Mouse (Mus musculus): Measurements from ENCODE around the gene Pls1. TPM values are rescaled to one million over a fixed set of nuclear protein-coding genes. Genes with fewer than 3 reads are reported as not detected.

The Pls1 gene
- polyA plus RNA-seq, 1 experiment from 2014 or later: 7.5 TPM

- ATAC-seq (ENCODE audit: low FRiP score): no peak
- Histone ChIP-seq H3K4me2 (no peak overlapping the region; the same call in 1 of the 2 replicates), H3K27ac (ENCODE audit: low read depth, low read length) (no peak overlapping the region), H3K9me3 (ENCODE audit: control insufficient read depth, low read length) (no peaks in the 10 kb centered on the region), H3K9ac (ENCODE audit: low read length) (no peak overlapping the region), H3K27me3 (ENCODE audit: control insufficient read depth, insufficient read depth, low read length) (peaks cover 14% of the 10 kb centered on the region), H3K4me1 (ENCODE audit: control insufficient read depth, insufficient read depth, low read length) (peaks cover 3% of the 10 kb centered on the region; the same call in 1 of the 2 replicates), H3K4me3 (ENCODE audit: low read depth, low read length) (no peak overlapping the region; the same call in 1 of the 2 replicates), H3K36me3 (ENCODE audit: control insufficient read depth, insufficient read depth, low read length) (no peaks in the 10 kb centered on the region)
- DNase-seq (ENCODE audit: low spot score, missing footprints): no peak
- 76% methylated on average over 4 of the region's 4 CpGs for WGBS
These were observed 600 bp upstream of the Pls1 start for GRCm38 (mm10) chr9:95845711-95846110.

DNA sequence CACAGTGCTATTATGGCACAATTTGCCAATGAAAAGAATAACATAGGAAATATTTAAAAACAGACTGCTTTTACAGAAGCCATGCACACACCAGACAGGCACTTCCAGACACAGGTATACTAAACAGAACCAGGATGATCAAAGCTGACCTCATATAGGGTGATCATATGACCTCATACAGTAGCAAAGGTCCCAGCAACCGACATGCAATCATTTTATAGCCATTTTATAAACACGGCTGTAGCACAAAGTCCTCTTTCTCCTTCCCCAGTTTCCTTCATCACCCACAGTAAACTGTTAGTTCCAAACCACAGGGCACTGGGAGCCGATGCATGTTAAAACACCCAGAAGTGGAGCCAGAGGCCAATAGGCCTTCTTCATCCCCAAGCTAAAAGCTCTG, 5.7 kb downstream of the Pls1 start:
- H3K36me3 ChIP-seq (ENCODE audit: control insufficient read depth, insufficient read depth, low read length): no peaks in the 10 kb centered on the region
- no peak overlapping the region for H3K4me3 ChIP-seq (ENCODE audit: low read depth, low read length)
- H3K9ac ChIP-seq (ENCODE audit: low read length): no peak overlapping the region
- H3K4me2 ChIP-seq: no peak overlapping the region
- no peaks in the 10 kb centered on the region for H3K4me1 ChIP-seq (ENCODE audit: control insufficient read depth, insufficient read depth, low read length)
- WGBS: 88% methylated on average over 3 of the region's 3 CpGs
- no peak for DNase-seq (ENCODE audit: low spot score, missing footprints)
- H3K27me3 ChIP-seq (ENCODE audit: control insufficient read depth, insufficient read depth, low read length): peaks cover 7% of the 10 kb centered on the region
- no peak overlapping the region for H3K27ac ChIP-seq (ENCODE audit: low read depth, low read length)
- no peaks in the 10 kb centered on the region for H3K9me3 ChIP-seq (ENCODE audit: control insufficient read depth, low read length)
- no peak for ATAC-seq (ENCODE audit: low FRiP score)

- no peaks in the 10 kb centered on the region for H3K36me3 ChIP-seq (ENCODE audit: control insufficient read depth, insufficient read depth, low read length)
- no peak for ATAC-seq (ENCODE audit: low FRiP score)
- no peaks in the 10 kb centered on the region for H3K4me1 ChIP-seq (ENCODE audit: control insufficient read depth, insufficient read depth, low read length)
- H3K4me2 ChIP-seq: no peak overlapping the region
- H3K9ac ChIP-seq (ENCODE audit: low read length): no peak overlapping the region
- H3K4me3 ChIP-seq (ENCODE audit: low read depth, low read length): no peak overlapping the region
- WGBS: 91% methylated on average over 10 of the region's 10 CpGs
- no peak for DNase-seq (ENCODE audit: low spot score, missing footprints)
- no peaks in the 10 kb centered on the region for H3K9me3 ChIP-seq (ENCODE audit: control insufficient read depth, low read length)
- H3K27me3 ChIP-seq (ENCODE audit: control insufficient read depth, insufficient read depth, low read length): no peaks in the 10 kb centered on the region
- no peak overlapping the region for H3K27ac ChIP-seq (ENCODE audit: low read depth, low read length)
These were observed 9.4 kb downstream of the Pls1 start for GRCm38 (mm10) chr9:95835741-95836140.

DNA sequence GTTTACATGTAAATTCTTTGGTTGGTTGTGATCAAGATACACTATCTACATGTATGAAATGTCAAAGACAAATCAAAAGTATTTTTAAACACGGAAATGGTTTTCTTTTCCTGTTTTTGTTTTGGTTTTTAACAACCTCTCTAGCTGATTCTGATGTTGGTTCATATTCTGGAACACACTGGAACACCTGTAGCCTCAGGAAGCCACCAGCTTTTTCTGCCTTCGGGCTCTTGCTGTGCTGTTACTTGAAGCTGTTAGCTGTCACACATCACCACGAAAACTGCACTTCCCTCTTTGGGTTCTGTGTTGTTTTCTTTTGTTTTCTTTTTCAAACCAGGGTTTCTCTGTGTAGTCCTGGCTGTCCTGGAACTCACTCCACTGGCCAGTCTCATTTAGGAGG, 10.3 kb downstream of the Pls1 start:
- 83% methylated on average over 3 of the region's 3 CpGs for WGBS
- Histone ChIP-seq H3K9me3 (ENCODE audit: control insufficient read depth, low read length) (no peaks in the 10 kb centered on the region), H3K9ac (ENCODE audit: low read length) (no peak overlapping the region), H3K27me3 (ENCODE audit: control insufficient read depth, insufficient read depth, low read length) (no peaks in the 10 kb centered on the region), H3K4me3 (ENCODE audit: low read depth, low read length) (no peak overlapping the region), H3K4me2 (no peak overlapping the region), H3K36me3 (ENCODE audit: control insufficient read depth, insufficient read depth, low read length) (no peaks in the 10 kb centered on the region), H3K27ac (ENCODE audit: low read depth, low read length) (no peak overlapping the region), H3K4me1 (ENCODE audit: control insufficient read depth, insufficient read depth, low read length) (no peaks in the 10 kb centered on the region)
- DNase-seq (ENCODE audit: low spot score, missing footprints): no peak
- ATAC-seq (ENCODE audit: low FRiP score): no peak

- H3K4me3 ChIP-seq (ENCODE audit: low read depth, low read length): no peak overlapping the region
- H3K9me3 ChIP-seq (ENCODE audit: control insufficient read depth, low read length): no peaks in the 10 kb centered on the region
- no peaks in the 10 kb centered on the region for H3K4me1 ChIP-seq (ENCODE audit: control insufficient read depth, insufficient read depth, low read length)
- no peak overlapping the region for H3K9ac ChIP-seq (ENCODE audit: low read length)
- DNase-seq (ENCODE audit: low spot score, missing footprints) (no peak), ATAC-seq (ENCODE audit: low FRiP score) (no peak)
- H3K27ac ChIP-seq (ENCODE audit: low read depth, low read length): no peak overlapping the region
- H3K4me2 ChIP-seq: no peak overlapping the region
- no peaks in the 10 kb centered on the region for H3K27me3 ChIP-seq (ENCODE audit: control insufficient read depth, insufficient read depth, low read length)
- H3K36me3 ChIP-seq (ENCODE audit: control insufficient read depth, insufficient read depth, low read length): no peaks in the 10 kb centered on the region
- 92% methylated on average over 3 of the region's 3 CpGs for WGBS
These were observed 12.4 kb downstream of the Pls1 start for GRCm38 (mm10) chr9:95832758-95833157.

- 93% methylated on average over 5 of the region's 5 CpGs for WGBS
- Histone ChIP-seq H3K4me2 (no peak overlapping the region), H3K36me3 (ENCODE audit: control insufficient read depth, insufficient read depth, low read length) (no peaks in the 10 kb centered on the region), H3K4me1 (ENCODE audit: control insufficient read depth, insufficient read depth, low read length) (no peaks in the 10 kb centered on the region), H3K27ac (ENCODE audit: low read depth, low read length) (no peak overlapping the region), H3K27me3 (ENCODE audit: control insufficient read depth, insufficient read depth, low read length) (no peaks in the 10 kb centered on the region), H3K4me3 (ENCODE audit: low read depth, low read length) (no peak overlapping the region), H3K9me3 (ENCODE audit: control insufficient read depth, low read length) (no peaks in the 10 kb centered on the region), H3K9ac (ENCODE audit: low read length) (no peak overlapping the region)
- DNase-seq (ENCODE audit: low spot score, missing footprints) (no peak), ATAC-seq (ENCODE audit: low FRiP score) (no peak)
These were observed 17.5 kb downstream of the Pls1 start for GRCm38 (mm10) chr9:95827565-95827964.

- H3K4me2 ChIP-seq: no peak overlapping the region
- no peaks in the 10 kb centered on the region for H3K27me3 ChIP-seq (ENCODE audit: control insufficient read depth, insufficient read depth, low read length)
- no peaks in the 10 kb centered on the region for H3K36me3 ChIP-seq (ENCODE audit: control insufficient read depth, insufficient read depth, low read length)
- H3K9ac ChIP-seq (ENCODE audit: low read length): no peak overlapping the region
- no peak for ATAC-seq (ENCODE audit: low FRiP score)
- no peak overlapping the region for H3K4me3 ChIP-seq (ENCODE audit: low read depth, low read length)
- no peaks in the 10 kb centered on the region for H3K9me3 ChIP-seq (ENCODE audit: control insufficient read depth, low read length)
- DNase-seq (ENCODE audit: low spot score, missing footprints): no peak
- H3K4me1 ChIP-seq (ENCODE audit: control insufficient read depth, insufficient read depth, low read length): no peaks in the 10 kb centered on the region
- 88% methylated on average over 7 of the region's 7 CpGs for WGBS
- no peak overlapping the region for H3K27ac ChIP-seq (ENCODE audit: low read depth, low read length)
These were observed 22.6 kb downstream of the Pls1 start for GRCm38 (mm10) chr9:95822531-95822930.

- Histone ChIP-seq H3K9ac (ENCODE audit: low read length) (no peak overlapping the region), H3K9me3 (ENCODE audit: control insufficient read depth, low read length) (no peaks in the 10 kb centered on the region), H3K36me3 (ENCODE audit: control insufficient read depth, insufficient read depth, low read length) (no peaks in the 10 kb centered on the region), H3K27ac (ENCODE audit: low read depth, low read length) (no peak overlapping the region), H3K4me2 (no peak overlapping the region), H3K27me3 (ENCODE audit: control insufficient read depth, insufficient read depth, low read length) (no peaks in the 10 kb centered on the region), H3K4me1 (ENCODE audit: control insufficient read depth, insufficient read depth, low read length) (peaks cover 8% of the 10 kb centered on the region), H3K4me3 (ENCODE audit: low read depth, low read length) (no peak overlapping the region)
- DNase-seq (ENCODE audit: low spot score, missing footprints) (no peak), ATAC-seq (ENCODE audit: low FRiP score) (no peak)
- WGBS: 96% methylated on average over 4 of the region's 4 CpGs
These were observed 29.4 kb downstream of the Pls1 start for GRCm38 (mm10) chr9:95815706-95816105.

GRCm38 (mm10) chr9:95815015-95815673, 30.0 kb downstream of the Pls1 start:
- Histone ChIP-seq H3K4me2 (no peak overlapping the region), H3K36me3 (ENCODE audit: control insufficient read depth, insufficient read depth, low read length) (no peaks in the 10 kb centered on the region), H3K27ac (ENCODE audit: low read depth, low read length) (no peak overlapping the region), H3K4me1 (ENCODE audit: control insufficient read depth, insufficient read depth, low read length) (peaks cover 8% of the 10 kb centered on the region), H3K9ac (ENCODE audit: low read length) (no peak overlapping the region), H3K27me3 (ENCODE audit: control insufficient read depth, insufficient read depth, low read length) (no peaks in the 10 kb centered on the region), H3K4me3 (ENCODE audit: low read depth, low read length) (no peak overlapping the region), H3K9me3 (ENCODE audit: control insufficient read depth, low read length) (no peaks in the 10 kb centered on the region)
- DNase-seq (ENCODE audit: low spot score, missing footprints) (no peak), ATAC-seq (ENCODE audit: low FRiP score) (no peak)
- 86% methylated on average over 11 of the region's 11 CpGs for WGBS

Data from midbrain, embryonic 11.5 days (tissue).